Mouse (Mus musculus) MEL (cell line): ENCODE data around the gene Sox15. TPM values are rescaled to one million over a fixed set of nuclear protein-coding genes. Genes with fewer than 3 reads are reported as not detected.

Experiments used
- DNase-seq: peaks from one replicate; pipeline ENCODE4 v3.0.0; 2011; ENCODE audit warnings: low read depth, low spot score
- H3K27ac ChIP-seq: 2 replicates; pipeline ENCODE4 v1.5.1; 2012; ENCODE audit warnings: low read depth, mild to moderate bottlenecking, control low read depth, low read length, moderate library complexity; ENCODE audit not compliant: control insufficient read depth
- H3K27me3 ChIP-seq, 2 experiments: fragments of 150-350 bp in 1 of 2; sonication (generic) in 1 of 2; 2 replicates each; pipeline ENCODE4 v1.6.1; 2012; ENCODE audit warnings: low read length in 2 of 2, mild to moderate bottlenecking in 2 of 2, improper control_type of control experiment in 1 of 2, moderate library complexity in 1 of 2; ENCODE audit not compliant: insufficient read depth in 2 of 2, control insufficient read depth in 1 of 2
- H3K36me3 ChIP-seq, 2 experiments: 2 replicates each; pipeline ENCODE4 v1.6.1; 2012 to 2014; ENCODE audit warnings: low read length in 2 of 2, improper control_type of control experiment in 1 of 2, inconsistent platforms in 1 of 2, mild to moderate bottlenecking in 1 of 2; ENCODE audit not compliant: insufficient read depth in 2 of 2, control insufficient read depth in 1 of 2
- H3K4me1 ChIP-seq, 2 experiments: fragments of 150-350 bp in 1 of 2; sonication (generic) in 1 of 2; 2 replicates each; pipeline ENCODE4 v1.6.1; 2012; ENCODE audit warnings: low read length in 2 of 2, improper control_type of control experiment in 1 of 2, mild to moderate bottlenecking in 1 of 2; ENCODE audit not compliant: insufficient read depth in 2 of 2, control insufficient read depth in 1 of 2
- H3K4me3 ChIP-seq, 2 experiments: fragments of 150-350 bp in 1 of 2; sonication (generic) in 1 of 2; 2 replicates each; pipeline ENCODE4 v1.5.1; 2012; ENCODE audit warnings: low read depth in 2 of 2, low read length in 2 of 2, mild to moderate bottlenecking in 2 of 2, moderate library complexity in 2 of 2, control low read depth in 1 of 2, improper control_type of control experiment in 1 of 2; ENCODE audit not compliant: control insufficient read depth in 1 of 2, insufficient read depth in 1 of 2
- H3K79me2 ChIP-seq: 2 replicates; pipeline ENCODE4 v1.6.1; 2012; ENCODE audit warnings: mild to moderate bottlenecking, low read length, moderate library complexity; ENCODE audit not compliant: control insufficient read depth, poor library complexity, insufficient read depth
- H3K9ac ChIP-seq: 2 replicates; pipeline ENCODE4 v1.6.1; 2012; ENCODE audit warnings: low read depth, mild to moderate bottlenecking, control low read depth, low read length, moderate library complexity; ENCODE audit not compliant: control insufficient read depth, poor library complexity, severe bottlenecking
- H3K9me3 ChIP-seq: fragments of 150-350 bp; sonication (generic); replicated peaks from 2 replicates; pipeline ENCODE4 v1.6.1; 2012; ENCODE audit warnings: mild to moderate bottlenecking, low read length, improper control_type of control experiment, moderate library complexity; ENCODE audit not compliant: insufficient read depth
- CHD1 ChIP-seq: IDR thresholded peaks from 2 replicates; pipeline ENCODE4 v1.6.1; 2012; ENCODE audit warnings: low read depth, mild to moderate bottlenecking, inconsistent platforms, low read length, improper control_type of control experiment
- CHD2 ChIP-seq: IDR thresholded peaks from 2 replicates; pipeline ENCODE4 v1.6.1; 2011; ENCODE audit warnings: low read length, improper control_type of control experiment
- E2F4 ChIP-seq: IDR thresholded peaks from 2 replicates; pipeline ENCODE4 v1.6.1; 2011; ENCODE audit warnings: low read depth, low read length, improper control_type of control experiment, borderline replicate concordance
- ELF1 ChIP-seq: IDR thresholded peaks from 2 replicates; pipeline ENCODE4 v1.6.1; 2014; ENCODE audit warnings: low read depth, mild to moderate bottlenecking, inconsistent platforms, low read length, improper control_type of control experiment, moderate library complexity
- ETS1 ChIP-seq: IDR thresholded peaks from 2 replicates; pipeline ENCODE4 v1.6.1; 2012; ENCODE audit warnings: low read depth, mild to moderate bottlenecking, inconsistent platforms, low read length, improper control_type of control experiment, moderate library complexity
- HCFC1 ChIP-seq: IDR thresholded peaks from 2 replicates; pipeline ENCODE4 v1.6.1; 2012; ENCODE audit warnings: low read depth, mild to moderate bottlenecking, inconsistent platforms, low read length, improper control_type of control experiment, moderate library complexity
- KAT2A ChIP-seq: conservative IDR thresholded peaks from 2 replicates; pipeline ENCODE4 v1.6.1; 2012; ENCODE audit warnings: low read depth, low read length, improper control_type of control experiment, inconsistent platforms
- MXI1 ChIP-seq: IDR thresholded peaks from 2 replicates; pipeline ENCODE4 v1.6.1; 2011; ENCODE audit warnings: mild to moderate bottlenecking, low read depth, low read length, improper control_type of control experiment
- MYB ChIP-seq: IDR thresholded peaks from 2 replicates; pipeline ENCODE4 v1.6.1; 2011; ENCODE audit warnings: mild to moderate bottlenecking, low read depth, low read length, improper control_type of control experiment
- MYC ChIP-seq: IDR thresholded peaks from 2 replicates; pipeline ENCODE4 v1.6.1; 2011; ENCODE audit warnings: low read depth, mild to moderate bottlenecking, low read length, improper control_type of control experiment, moderate library complexity
- NELFE ChIP-seq: IDR thresholded peaks from 2 replicates; pipeline ENCODE4 v1.6.1; 2011; ENCODE audit warnings: low read depth, low read length, improper control_type of control experiment
- POLR2A ChIP-seq, 2 experiments: IDR thresholded peaks; 2 replicates each; pipeline ENCODE4 v1.6.1; 2011 to 2012; ENCODE audit warnings: low read length in 2 of 2, mild to moderate bottlenecking in 2 of 2, control low read depth in 1 of 2, improper control_type of control experiment in 1 of 2, low read depth in 1 of 2, moderate library complexity in 1 of 2; ENCODE audit not compliant: control insufficient read depth in 1 of 2, insufficient read depth in 1 of 2, poor library complexity in 1 of 2
- POLR2AphosphoS5 ChIP-seq: IDR thresholded peaks from 2 replicates; pipeline ENCODE4 v1.6.1; 2012; ENCODE audit warnings: low read depth, borderline replicate concordance, mild to moderate bottlenecking, inconsistent platforms, low read length, moderate library complexity, mixed read lengths
- RCOR1 ChIP-seq: IDR thresholded peaks from 2 replicates; pipeline ENCODE4 v1.6.1; 2012; ENCODE audit warnings: low read depth, mild to moderate bottlenecking, inconsistent platforms, low read length, improper control_type of control experiment
- SIN3A ChIP-seq: IDR thresholded peaks from 2 replicates; pipeline ENCODE4 v1.6.1; 2012; ENCODE audit warnings: low read length, improper control_type of control experiment, inconsistent platforms
- TAL1 ChIP-seq: IDR thresholded peaks from 2 replicates; pipeline ENCODE4 v1.6.1; 2012; ENCODE audit warnings: mild to moderate bottlenecking, inconsistent platforms, low read length, moderate library complexity, mixed read lengths
- TBP ChIP-seq: IDR thresholded peaks from 2 replicates; pipeline ENCODE4 v1.8.0; 2011; ENCODE audit warnings: low read depth, low read length, improper control_type of control experiment
- USF2 ChIP-seq, 2 experiments: IDR thresholded peaks; 2 replicates each; pipeline ENCODE4 v1.6.1; 2011 to 2012; ENCODE audit warnings: improper control_type of control experiment in 2 of 2, low read length in 2 of 2, borderline replicate concordance in 1 of 2, inconsistent platforms in 1 of 2, low read depth in 1 of 2, mild to moderate bottlenecking in 1 of 2; ENCODE audit not compliant: insufficient read depth in 1 of 2
- ZKSCAN1 ChIP-seq: IDR thresholded peaks from 2 replicates; pipeline ENCODE4 v1.6.1; 2012; ENCODE audit warnings: low read depth, mild to moderate bottlenecking, inconsistent platforms, low read length, improper control_type of control experiment, moderate library complexity
- ZNF384 ChIP-seq: IDR thresholded peaks from 2 replicates; pipeline ENCODE4 v1.6.1; 2012; ENCODE audit warnings: low read depth, mild to moderate bottlenecking, inconsistent platforms, low read length, improper control_type of control experiment
- polyA plus RNA-seq, 2 experiments: library from polyadenylated mRNA; stranded (reverse) in 1 of 2; unstranded in 1 of 2; fragments of >175 nt in 1 of 2; fragments of >200 nt in 1 of 2; gene quantifications; 2 replicates each; pipeline versions ENCODE4 v1.2.1 to v1.2.4; 2012; ENCODE audit warnings: low replicate concordance in 2 of 2, low read depth in 1 of 2; ENCODE audit not compliant: insufficient read length in 2 of 2, insufficient read depth in 1 of 2, missing spikeins in 1 of 2
- total RNA-seq: library from RNA; depleted of rRNA; stranded (reverse); fragments of 300-350 nt; gene quantifications from 2 replicates; pipeline ENCODE4 v1.2.3, GENCODE M21; 2012

Gene Sox15
- total and polyA plus RNA-seq, 3 experiments = 0.11 TPM; not detected in 2

- no peak for TF ChIP-seq ZKSCAN1
- TF ChIP-seq NELFE = peak; percentile 100
- TF ChIP-seq ZNF384 = no peak
- TF ChIP-seq MYC = peak; percentile 100
- TF ChIP-seq ELF1 = peak; percentile 94
- TF ChIP-seq HCFC1 = peak; percentile 92
- TF ChIP-seq CHD1 = no peak
- TF ChIP-seq ETS1 = peak; percentile 54; the same call in 1 of the 2 replicates
- TF ChIP-seq POLR2A (IDR thresholded peaks at IDR 0.05; ENCODE audit: control insufficient read depth in 1 of 2, insufficient read depth in 1 of 2, low read depth in 1 of 2, low read length in 2 of 2, poor library complexity in 1 of 2) = peak; percentile 97 to 100
- peak; percentile 73 for TF ChIP-seq KAT2A
- TF ChIP-seq TAL1 = no peak
- peak; percentile 83 for TF ChIP-seq CHD2
- no peak for TF ChIP-seq E2F4
- TF ChIP-seq MYB = no peak
- TF ChIP-seq POLR2AphosphoS5 = peak; percentile 88; the same call in 1 of the 2 replicates
- peak; percentile 96 for TF ChIP-seq SIN3A
- TF ChIP-seq, all 39 proteins: peak for 22
Measured at GRCm38 (mm10) chr11:69672211-69672706, 17.1 kb downstream of the Sox15 start, which contains the start of gene Eif4a1 (continued).

GRCm38 (mm10) chr11:69679144-69679543 lies 24.0 kb downstream of the Sox15 start:
- no peaks in the 10 kb centered on the region for H3K9me3 ChIP-seq
- peak; percentile 46 for DNase-seq
- no peaks in the 10 kb centered on the region for H3K27me3 ChIP-seq
- H3K9ac ChIP-seq = no peak overlapping the region
- H3K27ac ChIP-seq = no peak overlapping the region
- peaks cover 25% of the 10 kb centered on the region for H3K79me2 ChIP-seq
- peaks cover 18 to 22% of the 10 kb centered on the region in 2 experiments for H3K36me3 ChIP-seq
- no peak for TF ChIP-seq USF2 (IDR thresholded peaks at IDR 0.05; ENCODE audit: borderline replicate concordance in 1 of 2, insufficient read depth in 1 of 2, low read depth in 1 of 2, low read length in 2 of 2)
- TF ChIP-seq MYC = 0 out of 2 replicates have a peak, but pooled peaks have one; percentile 20
- TF ChIP-seq RCOR1 = peak; percentile 79
- TF ChIP-seq ZNF384 = peak; percentile 78
- no peak for TF ChIP-seq TBP
- TF ChIP-seq MXI1 = 0 out of 2 replicates have a peak, but pooled peaks have one; percentile 34
- peaks cover 6 to 8% of the 10 kb centered on the region in 2 experiments; a peak in 3 of 4 replicates for H3K4me1 ChIP-seq
- H3K4me3 ChIP-seq = no peak overlapping the region
